Mouse (Mus musculus): ENCODE data around the gene Gm20696. TPM values are rescaled to one million over a fixed set of nuclear protein-coding genes. Genes with fewer than 3 reads are reported as not detected.

Gm20696 gene
- polyA plus RNA-seq, 1 experiment from 2014 or later = 3.2 TPM

- no peak overlapping the region for H3K27ac ChIP-seq (replicated peaks)
- 0 out of 2 replicates have a peak, but pooled peaks cover 6% of the 10 kb centered on the region for H3K27me3 ChIP-seq (ENCODE audit: low read depth, poor library complexity, severe bottlenecking)
- H3K4me3 ChIP-seq = no peak overlapping the region
- H3K4me1 ChIP-seq = no peaks in the 10 kb centered on the region
- WGBS = 89% methylated on average over 5 of the region's 5 CpGs
- H3K9me3 ChIP-seq (replicated peaks) = no peaks in the 10 kb centered on the region; the same call in 1 of the 2 replicates
- no peaks in the 10 kb centered on the region for H3K36me3 ChIP-seq
- DNase-seq (ENCODE audit: low spot score) = no peak
Measured at GRCm38 (mm10) chr6:99683974-99684373, 17.4 kb upstream of the Gm20696 start.

DNA sequence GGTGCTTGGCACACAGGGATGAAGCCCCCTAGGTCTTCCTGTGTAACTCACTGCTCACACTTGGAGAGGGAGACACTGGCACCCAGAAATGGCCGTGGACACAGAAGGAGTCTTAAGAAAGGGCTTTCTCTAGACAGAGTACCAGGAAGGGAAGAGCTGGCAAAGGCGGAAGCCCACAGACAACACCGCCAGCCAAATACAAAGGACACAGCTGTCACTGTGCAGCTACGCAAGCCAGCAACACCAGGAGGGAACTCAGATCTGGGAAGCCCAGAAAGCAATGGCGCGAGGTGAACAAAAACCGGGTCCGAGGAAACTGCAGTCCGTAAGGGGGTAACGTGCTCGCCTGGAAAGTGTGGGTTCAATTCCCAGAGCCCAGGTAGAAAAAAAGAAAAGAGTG is 11.5 kb upstream of the Gm20696 start:
- Histone ChIP-seq H3K9me3 (replicated peaks) (no peaks in the 10 kb centered on the region), H3K27me3 (ENCODE audit: low read depth, poor library complexity, severe bottlenecking) (no peaks in the 10 kb centered on the region), H3K36me3 (no peaks in the 10 kb centered on the region), H3K4me1 (peaks cover 7% of the 10 kb centered on the region; the same call in 1 of the 2 replicates), H3K4me3 (no peak overlapping the region), H3K27ac (replicated peaks) (no peak overlapping the region; the same call in 1 of the 2 replicates)
- WGBS = 83% methylated on average over 11 of the region's 11 CpGs
- no peak for DNase-seq (ENCODE audit: low spot score)

DNA sequence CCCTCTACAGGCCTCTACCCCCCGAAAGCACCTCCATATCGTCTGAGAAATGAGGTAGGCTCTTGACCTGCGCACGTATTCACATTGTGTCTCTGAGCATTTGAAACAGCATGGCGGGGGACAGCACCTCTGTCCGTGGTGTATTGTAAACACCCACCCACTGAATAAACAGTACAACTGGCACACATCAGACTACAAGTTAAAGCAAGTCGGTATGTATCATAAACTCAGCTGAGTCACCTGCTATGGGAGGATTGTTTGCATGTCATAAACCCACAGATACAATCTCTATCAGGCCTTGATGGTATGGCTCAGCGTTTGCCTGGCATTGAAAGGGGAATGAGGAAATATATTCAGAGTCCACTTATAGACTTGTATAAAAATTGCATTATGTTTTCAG is 10.7 kb upstream of the Gm20696 start:
- no peak for DNase-seq (ENCODE audit: low spot score)
- no peaks in the 10 kb centered on the region for H3K27me3 ChIP-seq (ENCODE audit: low read depth, poor library complexity, severe bottlenecking)
- no peak overlapping the region for H3K27ac ChIP-seq (replicated peaks)
- H3K9me3 ChIP-seq (replicated peaks) = no peaks in the 10 kb centered on the region
- H3K36me3 ChIP-seq = no peaks in the 10 kb centered on the region
- 93% methylated on average over 8 of the region's 8 CpGs for WGBS
- no peak overlapping the region for H3K4me3 ChIP-seq
- H3K4me1 ChIP-seq = peaks cover 7% of the 10 kb centered on the region; the same call in 1 of the 2 replicates

- whole genome bisulfite sequencing = 85% methylated on average over 4 of the region's 4 CpGs
- H3K9me3 ChIP-seq (replicated peaks) = no peaks in the 10 kb centered on the region
- H3K27ac ChIP-seq (replicated peaks) = no peak overlapping the region
- no peak overlapping the region for H3K4me3 ChIP-seq
- no peak for DNase-seq (ENCODE audit: low spot score)
- no peaks in the 10 kb centered on the region for H3K36me3 ChIP-seq
- H3K4me1 ChIP-seq = peaks cover 23% of the 10 kb centered on the region
- peaks cover under 1% of the 10 kb centered on the region; the same call in 1 of the 2 replicates for H3K27me3 ChIP-seq (ENCODE audit: low read depth, poor library complexity, severe bottlenecking)
Measured at GRCm38 (mm10) chr6:99674482-99674881, 7.9 kb upstream of the Gm20696 start.

DNA sequence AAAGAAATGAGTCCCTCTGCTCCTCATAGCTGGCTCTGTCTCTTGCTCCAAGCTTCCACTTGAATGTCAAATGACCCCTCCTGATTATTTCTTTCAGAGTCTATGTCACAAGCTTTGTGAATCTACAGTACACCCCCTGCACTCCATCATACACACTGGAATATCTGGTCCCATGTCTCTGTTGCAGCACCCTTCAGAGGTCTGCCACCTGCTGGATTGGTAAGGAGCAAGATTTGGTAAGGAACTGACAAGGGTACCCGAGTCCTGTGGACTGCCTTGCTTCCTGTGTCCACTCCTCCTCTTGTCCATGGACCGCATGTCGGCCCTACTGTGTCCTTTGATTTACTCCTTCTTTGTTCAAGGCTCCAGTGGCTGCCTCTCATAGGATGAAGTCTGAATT is 5.2 kb upstream of the Gm20696 start:
- WGBS = 68% methylated on average over 3 of the region's 3 CpGs
- Histone ChIP-seq H3K27me3 (ENCODE audit: low read depth, poor library complexity, severe bottlenecking) (peaks cover 25% of the 10 kb centered on the region), H3K36me3 (no peaks in the 10 kb centered on the region), H3K27ac (replicated peaks) (no peak overlapping the region), H3K9me3 (replicated peaks) (no peaks in the 10 kb centered on the region), H3K4me3 (no peak overlapping the region), H3K4me1 (peaks cover 33% of the 10 kb centered on the region)
- DNase-seq (ENCODE audit: low spot score) = no peak

- Histone ChIP-seq H3K27me3 (ENCODE audit: low read depth, poor library complexity, severe bottlenecking) (peaks cover 28% of the 10 kb centered on the region), H3K36me3 (no peaks in the 10 kb centered on the region), H3K27ac (replicated peaks) (no peak overlapping the region), H3K9me3 (replicated peaks) (no peaks in the 10 kb centered on the region), H3K4me3 (no peak overlapping the region), H3K4me1 (peaks cover 45% of the 10 kb centered on the region)
- peak; percentile 59 for DNase-seq (ENCODE audit: low spot score)
- 67% methylated on average over 7 of the region's 7 CpGs for WGBS
Measured at GRCm38 (mm10) chr6:99670481-99671119, 4.0 kb upstream of the Gm20696 start.

- Histone ChIP-seq H3K9me3 (replicated peaks) (no peaks in the 10 kb centered on the region), H3K4me3 (no peak overlapping the region), H3K27me3 (ENCODE audit: low read depth, poor library complexity, severe bottlenecking) (peaks cover 37% of the 10 kb centered on the region), H3K27ac (replicated peaks) (peak overlapping the region; percentile 28; the same call in 1 of the 2 replicates), H3K4me1 (peaks cover 51% of the 10 kb centered on the region), H3K36me3 (no peaks in the 10 kb centered on the region)
- 22% methylated on average over 5 of the region's 5 CpGs for WGBS
- DNase-seq (ENCODE audit: low spot score) = peak; percentile 51
Measured at GRCm38 (mm10) chr6:99669481-99670325, 3.1 kb upstream of the Gm20696 start.

- H3K4me3 ChIP-seq = peak overlapping the region; percentile 94
- WGBS = 48% methylated on average over 8 of the region's 8 CpGs
- no peaks in the 10 kb centered on the region for H3K9me3 ChIP-seq (replicated peaks)
- peaks cover 65% of the 10 kb centered on the region for H3K4me1 ChIP-seq
- H3K27ac ChIP-seq (replicated peaks) = peak overlapping the region; percentile 94
- no peaks in the 10 kb centered on the region for H3K36me3 ChIP-seq
- peak; percentile 32 for DNase-seq (ENCODE audit: low spot score)
- peaks cover 51% of the 10 kb centered on the region for H3K27me3 ChIP-seq (ENCODE audit: low read depth, poor library complexity, severe bottlenecking)
Measured at GRCm38 (mm10) chr6:99667290-99667689, 693 bp upstream of the Gm20696 start.

GRCm38 (mm10) chr6:99665457-99666317 is 910 bp downstream of the Gm20696 start:
- H3K4me1 ChIP-seq = peaks cover 62% of the 10 kb centered on the region
- no peaks in the 10 kb centered on the region for H3K9me3 ChIP-seq (replicated peaks)
- peak overlapping the region; percentile 94 for H3K4me3 ChIP-seq
- peaks cover 51% of the 10 kb centered on the region for H3K27me3 ChIP-seq (ENCODE audit: low read depth, poor library complexity, severe bottlenecking)
- peak overlapping the region; percentile 94 for H3K27ac ChIP-seq (replicated peaks)
- no peak for DNase-seq (ENCODE audit: low spot score)
- WGBS = 38% methylated on average over 16 of the region's 16 CpGs
- no peaks in the 10 kb centered on the region for H3K36me3 ChIP-seq

- peaks cover 39% of the 10 kb centered on the region for H3K27me3 ChIP-seq (ENCODE audit: low read depth, poor library complexity, severe bottlenecking)
- H3K36me3 ChIP-seq = no peaks in the 10 kb centered on the region
- H3K4me3 ChIP-seq = no peak overlapping the region
- DNase-seq (ENCODE audit: low spot score) = no peak
- WGBS = 79% methylated on average over 8 of the region's 8 CpGs
- H3K4me1 ChIP-seq = peaks cover 48% of the 10 kb centered on the region
- no peaks in the 10 kb centered on the region for H3K9me3 ChIP-seq (replicated peaks)
- H3K27ac ChIP-seq (replicated peaks) = no peak overlapping the region
Measured at GRCm38 (mm10) chr6:99663232-99663631, 3.4 kb downstream of the Gm20696 start.

GRCm38 (mm10) chr6:99660443-99660842 is 6.2 kb downstream of the Gm20696 start:
- peaks cover 21% of the 10 kb centered on the region for H3K27me3 ChIP-seq (ENCODE audit: low read depth, poor library complexity, severe bottlenecking)
- H3K4me1 ChIP-seq = peaks cover 36% of the 10 kb centered on the region
- no peaks in the 10 kb centered on the region for H3K36me3 ChIP-seq
- 68% methylated on average over 3 of the region's 3 CpGs for WGBS
- no peak overlapping the region for H3K4me3 ChIP-seq
- DNase-seq (ENCODE audit: low spot score) = no peak
- H3K9me3 ChIP-seq (replicated peaks) = no peaks in the 10 kb centered on the region
- no peak overlapping the region for H3K27ac ChIP-seq (replicated peaks)

DNA sequence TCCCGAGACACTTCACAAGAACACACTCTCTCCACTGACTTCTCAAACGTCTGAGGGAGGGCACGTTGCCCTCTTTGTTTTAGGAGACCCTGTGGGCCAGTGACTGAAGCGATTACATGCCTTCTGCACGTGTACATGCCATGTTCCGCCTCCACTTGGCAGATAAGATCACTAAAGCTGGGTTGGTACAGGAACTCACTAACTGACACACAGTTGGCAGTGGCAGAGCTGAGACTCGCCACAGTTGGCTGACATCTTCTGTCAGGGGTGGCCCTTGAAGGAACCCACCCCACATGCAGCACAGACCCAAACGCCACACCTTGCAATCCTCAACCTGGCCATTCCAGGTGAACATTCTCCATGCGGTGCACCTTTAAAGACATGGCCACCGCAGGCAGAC is 8.0 kb downstream of the Gm20696 start:
- Histone ChIP-seq H3K36me3 (no peaks in the 10 kb centered on the region), H3K27ac (replicated peaks) (no peak overlapping the region), H3K27me3 (ENCODE audit: low read depth, poor library complexity, severe bottlenecking) (peaks cover 3% of the 10 kb centered on the region; the same call in 1 of the 2 replicates), H3K4me1 (peaks cover 27% of the 10 kb centered on the region), H3K4me3 (no peak overlapping the region), H3K9me3 (replicated peaks) (no peaks in the 10 kb centered on the region)
- 91% methylated on average over 10 of the region's 10 CpGs for WGBS
- no peak for DNase-seq (ENCODE audit: low spot score)

All from midbrain, embryonic 10.5 days (tissue).